Mouse (Mus musculus) heart, postnatal 0 days (tissue): Measurements from ENCODE around the gene Hist1h2ad.
"Not testable (repeated sequence)": the region's sequence is repeated elsewhere in the genome, so short reads cannot be mapped to it uniquely, and the experiment has no call there.

Experiments used
- CTCF ChIP-seq: IDR thresholded peaks from 2 replicates; pipeline ENCODE4 v1.5.1; 2016; ENCODE audit warnings: antibody characterized with exemption, control low read depth, low read depth
- EP300 ChIP-seq: IDR thresholded peaks from 2 replicates; pipeline ENCODE4 v1.6.1; 2016; ENCODE audit warnings: antibody characterized with exemption, low read depth

DNA sequence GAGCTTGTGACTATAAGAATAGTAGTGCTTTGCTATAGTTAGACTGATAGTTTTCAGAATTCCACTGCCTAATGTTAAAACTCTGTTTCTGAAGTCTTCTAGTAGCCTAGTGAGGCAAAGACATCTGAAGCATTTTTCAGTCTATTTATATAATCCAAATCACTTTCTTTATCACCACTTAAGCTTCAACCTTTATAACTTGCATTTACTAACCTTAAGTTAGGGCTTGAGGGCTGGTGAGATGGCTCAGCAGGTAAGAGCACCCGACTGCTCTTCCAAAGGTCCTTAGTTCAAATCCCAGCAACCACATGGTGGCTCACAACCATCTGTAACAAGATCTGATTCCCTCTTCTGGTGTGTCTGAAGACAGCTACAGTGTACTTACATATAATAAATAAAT is 34.4 kb upstream of the Hist1h2ad start:
- TF ChIP-seq CTCF, EP300: not testable (repeated sequence)
